Mouse (Mus musculus) kidney, postnatal 4 days (tissue): ENCODE measurements around the gene Ms4a6b.
"Not testable (repeated sequence)": the region's sequence is repeated elsewhere in the genome, so short reads cannot be mapped to it uniquely, and the experiment has no call there.

Experiments
- DNase-seq, 2 experiments: peaks; one replicate each; pipeline ENCODE4 v3.0.0; 2021; ENCODE audit warnings: mixed read lengths in 2 of 2

The Ms4a6b gene

GRCm38 (mm10) chr19:11516246-11516645 is at the start of gene Ms4a6b:
Ms4a6b (plus strand) TSS chr19:11516512.
- DNase-seq = no peak

- not testable (repeated sequence) for DNase-seq
These were observed 48.0 kb upstream of the Ms4a6b start for GRCm38 (mm10) chr19:11468361-11468760.

- not testable (repeated sequence) for DNase-seq
These were observed 47.1 kb upstream of the Ms4a6b start, which contains the start of gene Ms4a6c for GRCm38 (mm10) chr19:11469215-11469614. Ms4a6c (plus strand) TSS chr19:11469366.

DNA sequence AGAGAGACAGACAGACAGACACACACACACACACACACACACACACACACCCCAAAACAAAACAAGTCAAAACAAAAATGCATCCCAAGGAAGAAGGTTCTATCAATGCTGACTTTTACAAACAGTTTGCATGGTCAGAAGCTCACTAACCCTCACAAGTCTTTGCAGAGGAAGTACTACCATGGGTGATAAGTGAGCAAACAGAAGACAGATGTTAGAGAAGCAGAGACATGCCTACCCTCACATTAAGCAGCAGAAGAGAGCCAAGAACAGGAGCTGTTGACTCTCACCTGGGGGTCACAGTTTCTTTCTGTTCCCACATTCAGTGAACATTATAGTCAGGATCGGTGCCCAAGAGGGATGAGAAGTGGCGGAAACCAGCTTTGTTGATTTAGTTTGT is 36.6 kb upstream of the Ms4a6b start:
- DNase-seq = no peak

DNA sequence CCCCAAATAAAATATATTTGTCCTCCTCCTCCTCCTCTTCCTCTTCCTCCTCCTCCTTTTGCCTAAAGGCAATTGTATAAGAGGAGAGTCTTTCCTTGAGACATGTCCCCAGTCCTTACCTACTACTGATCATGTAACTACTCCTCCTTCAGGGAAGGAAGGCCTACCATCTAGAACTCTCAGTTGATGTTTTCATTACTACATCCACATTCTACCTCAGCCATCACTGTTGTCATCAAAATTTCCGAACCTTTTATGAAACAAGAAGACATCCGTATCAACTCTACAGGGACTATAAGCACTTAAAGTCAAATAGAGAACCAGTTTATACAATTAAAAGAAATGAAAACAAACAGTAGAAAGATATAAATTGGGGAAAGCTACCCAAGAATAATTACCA is 33.6 kb upstream of the Ms4a6b start:
- DNase-seq = no peak

- DNase-seq = no peak
These were observed 32.4 kb upstream of the Ms4a6b start for GRCm38 (mm10) chr19:11483941-11484340.

GRCm38 (mm10) chr19:11484388-11484787 is 31.9 kb upstream of the Ms4a6b start:
- DNase-seq = no peak

- no peak for DNase-seq
These were observed 31.0 kb upstream of the Ms4a6b start for GRCm38 (mm10) chr19:11485266-11485665.

- no peak for DNase-seq
These were observed 30.6 kb upstream of the Ms4a6b start, which contains the start of gene Gm8369 for GRCm38 (mm10) chr19:11485746-11486145. Gm8369 (plus strand) TSS chr19:11485938.

DNA sequence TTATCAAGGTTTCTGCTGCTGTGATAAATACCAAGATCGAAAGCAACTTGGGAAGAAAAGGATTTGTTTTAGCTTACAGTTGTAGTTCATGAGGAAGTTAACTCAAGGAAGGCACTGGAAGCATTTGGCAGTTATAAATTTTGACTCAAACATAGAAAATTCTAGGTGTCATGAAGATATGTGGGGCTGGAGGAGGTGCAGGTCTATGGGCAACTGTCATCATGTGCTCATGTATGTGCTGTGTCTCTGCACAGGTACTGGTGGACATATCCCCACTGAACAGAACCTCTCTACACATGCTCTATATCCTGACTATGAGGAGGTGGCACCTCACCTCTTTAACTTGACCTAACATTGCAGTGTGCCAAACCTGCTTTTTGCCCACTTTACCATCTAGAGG is 29.7 kb upstream of the Ms4a6b start:
- DNase-seq = no peak

DNA sequence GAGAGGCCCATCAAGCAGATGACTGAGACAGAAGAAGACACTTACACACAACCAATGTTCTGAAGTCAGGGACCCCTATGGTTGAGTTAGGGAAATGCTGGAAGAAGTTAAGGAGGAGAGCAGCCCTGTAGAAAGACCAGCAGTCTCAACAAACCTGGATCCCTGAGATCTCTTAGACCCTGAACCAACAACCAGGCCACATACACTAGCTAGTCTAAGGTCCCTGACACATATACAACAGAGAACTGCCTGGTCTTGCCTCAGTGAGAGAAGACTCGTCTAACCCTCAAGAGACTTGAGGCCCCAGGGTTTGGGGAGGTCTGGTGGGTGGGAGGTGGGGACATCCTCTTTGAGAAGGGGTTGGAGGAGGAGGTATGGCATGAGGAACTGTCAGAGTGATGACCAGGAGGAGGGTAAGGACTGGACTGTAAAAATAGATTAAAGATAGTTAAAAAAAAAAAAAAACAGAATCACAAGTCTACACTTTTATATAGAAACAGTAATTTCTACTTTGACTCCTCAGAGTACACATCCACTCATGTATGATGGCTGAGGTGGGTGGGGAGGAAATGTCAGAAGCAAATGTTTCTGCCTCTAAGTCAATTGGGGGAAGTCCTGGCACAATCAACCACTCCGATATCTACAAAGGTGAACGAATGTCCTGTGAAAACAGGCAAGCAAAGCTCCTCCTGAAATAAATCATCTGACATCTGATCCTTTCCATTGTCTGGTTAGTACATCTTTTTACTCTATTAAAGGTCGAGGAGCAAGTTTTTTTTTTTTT is 24.7 kb upstream of the Ms4a6b start:
- no peak for DNase-seq

DNA sequence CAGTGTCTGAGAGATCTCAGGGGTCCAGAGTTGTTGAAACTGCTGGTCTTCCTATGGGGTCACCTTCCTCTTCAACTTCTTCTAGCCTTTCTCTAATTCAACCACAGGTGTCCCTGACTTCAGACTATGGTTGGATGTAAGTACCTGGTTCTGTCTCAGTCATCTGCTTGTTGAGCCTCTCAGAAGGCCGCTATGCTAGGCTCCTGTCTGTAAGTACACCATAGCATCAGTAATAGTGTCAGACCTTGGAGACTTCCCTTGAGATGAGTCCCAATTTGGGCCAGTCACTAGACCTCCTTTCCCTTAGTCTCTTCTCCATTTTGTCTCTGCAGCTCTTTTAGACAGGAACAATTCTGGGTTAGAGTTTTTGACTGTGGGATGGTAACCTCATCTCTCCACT is 23.6 kb upstream of the Ms4a6b start:
- DNase-seq = no peak

- no peak for DNase-seq
These were observed 21.8 kb upstream of the Ms4a6b start for GRCm38 (mm10) chr19:11494519-11494918.

DNA sequence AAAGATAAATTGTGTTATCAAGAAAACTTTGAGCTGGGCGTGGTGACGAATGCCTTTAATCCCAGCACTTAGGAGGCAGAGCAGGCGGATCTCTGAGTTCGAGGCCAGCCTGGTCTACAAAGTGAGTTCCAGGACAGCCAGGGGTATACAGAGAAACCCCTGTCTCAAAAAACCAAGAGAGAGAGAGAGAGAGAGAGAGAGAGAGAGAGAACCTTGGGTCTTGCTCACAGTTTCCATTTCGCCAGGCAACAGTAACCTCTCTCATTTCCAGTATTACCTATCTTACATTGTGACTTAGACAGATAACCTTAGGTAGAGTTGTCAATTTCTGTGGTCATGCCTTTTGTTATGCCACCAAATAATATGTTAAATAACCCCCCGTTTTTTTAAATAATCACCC is 20.0 kb upstream of the Ms4a6b start:
- DNase-seq = no peak

- DNase-seq = not testable (repeated sequence)
These were observed 19.0 kb upstream of the Ms4a6b start for GRCm38 (mm10) chr19:11497300-11497699.

GRCm38 (mm10) chr19:11500796-11501195 is 15.5 kb upstream of the Ms4a6b start:
- DNase-seq = no peak

DNA sequence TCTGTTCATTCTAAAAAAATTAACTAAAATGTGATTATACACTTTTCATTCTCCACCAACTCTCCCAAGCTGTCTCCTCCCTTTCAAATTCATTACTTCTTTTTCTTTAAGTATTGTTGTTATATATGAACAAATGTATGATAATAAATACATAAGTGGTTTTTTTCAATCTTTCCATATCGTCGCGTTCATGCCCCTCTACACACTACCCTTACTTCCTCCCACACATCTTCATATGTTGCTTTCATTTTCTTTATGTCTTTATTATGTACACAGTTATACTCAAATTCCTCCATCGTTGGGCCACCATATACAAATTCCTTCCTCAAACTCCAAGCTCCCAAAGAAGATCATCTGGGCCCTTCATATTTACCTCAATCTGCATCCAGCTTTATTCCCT is 15.0 kb upstream of the Ms4a6b start:
- no peak for DNase-seq

- DNase-seq = no peak
These were observed 11.5 kb upstream of the Ms4a6b start for GRCm38 (mm10) chr19:11504857-11505256.

- no peak for DNase-seq
These were observed 2.9 kb upstream of the Ms4a6b start for GRCm38 (mm10) chr19:11513458-11513857.

GRCm38 (mm10) chr19:11516845-11517244 is 533 bp downstream of the Ms4a6b start:
- no peak for DNase-seq

DNA sequence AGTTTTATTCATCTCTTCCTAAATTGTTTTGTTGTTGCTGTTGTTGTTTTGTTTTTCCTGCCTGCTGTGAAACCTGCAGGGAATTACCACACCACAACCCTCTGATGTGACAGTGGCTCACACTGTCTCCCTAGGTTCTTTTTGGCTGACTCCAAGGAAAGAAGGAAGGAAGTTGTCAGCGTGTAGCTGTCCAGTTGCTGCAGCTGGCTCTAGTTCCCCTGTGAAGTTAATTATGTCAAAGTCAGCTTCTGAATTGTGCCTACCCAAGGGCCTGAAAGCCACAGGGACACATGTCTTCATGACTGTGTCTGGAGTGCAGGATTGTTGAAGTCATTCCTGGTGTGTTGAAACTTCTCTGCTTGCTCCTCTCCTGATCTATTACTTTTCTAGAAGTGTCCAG is 1.1 kb downstream of the Ms4a6b start:
- DNase-seq = peak in 1 of 2 experiments; percentile 3

- DNase-seq = not testable (repeated sequence)
These were observed 2.0 kb downstream of the Ms4a6b start for GRCm38 (mm10) chr19:11518356-11518755.

GRCm38 (mm10) chr19:11520146-11520545 is 3.8 kb downstream of the Ms4a6b start:
- no peak for DNase-seq

DNA sequence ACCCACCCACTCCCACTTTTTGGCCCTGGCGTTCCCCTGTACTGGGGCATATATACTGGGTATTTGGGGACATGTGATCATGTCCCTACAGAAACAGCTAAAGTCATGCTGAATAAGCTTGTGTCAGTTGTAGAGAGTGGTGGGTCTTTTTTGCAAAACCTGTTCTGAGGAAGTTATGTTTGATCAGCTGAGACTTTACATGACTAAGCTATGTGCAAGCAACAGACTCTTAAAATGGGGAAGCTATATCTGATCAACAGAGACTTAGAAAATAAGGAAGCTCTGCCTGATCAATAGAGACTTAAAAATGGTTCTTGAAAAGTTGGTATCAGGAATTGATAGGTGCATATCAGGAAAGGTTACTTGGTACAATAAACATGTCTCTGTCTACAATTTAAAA is 17.1 kb downstream of the Ms4a6b start:
- no peak for DNase-seq
